Mouse (Mus musculus) central nervous system, embryonic 11.5 days (tissue): ENCODE data around the gene Cdc42se2. TPM values are rescaled to one million over a fixed set of nuclear protein-coding genes. Genes with fewer than 3 reads are reported as not detected.

ENCODE experiments used
- polyA plus RNA-seq: library from polyadenylated mRNA; depleted of rRNA; stranded (reverse); fragments of >200 nt; gene quantifications from 2 replicates; pipeline ENCODE4 v1.2.3, GENCODE M21; 2012; rRNA removed

The Cdc42se2 gene
- 85.0 and 106 TPM in 2 replicates for polyA plus RNA-seq

GRCm38 (mm10) chr11:54787488-54788474 lies at the start of gene Cdc42se2:
Gene Cdc42se2, minus strand, starts transcription at chr11:54787675.

Other genes with a start within 250 kb of the Cdc42se2 start
- 4.8 and 5.5 TPM in 2 replicates for gene Lyrm7, start 73.2 kb upstream of the Cdc42se2 start, polyA plus RNA-seq
- 669 and 744 TPM in 2 replicates for gene Hint1, start 78.7 kb upstream of the Cdc42se2 start, polyA plus RNA-seq
- gene Gpx3, start 114.8 kb upstream of the Cdc42se2 start, polyA plus RNA-seq = 17.4 and 35.2 TPM in 2 replicates
- 9.0 and 10.9 TPM in 2 replicates for gene Tnip1, start 175.2 kb upstream of the Cdc42se2 start, polyA plus RNA-seq
- gene Anxa6, start 245.8 kb upstream of the Cdc42se2 start, polyA plus RNA-seq = 60.0 and 86.4 TPM in 2 replicates